Mouse (Mus musculus) C2C12 (cell line): ENCODE results near the gene Arhgap24.

ENCODE experiments used
- CTCF ChIP-seq: IDR thresholded peaks from one replicate; pipeline ENCODE4 v1.5.1; 2011; ENCODE audit not compliant: control insufficient read depth, insufficient read depth, insufficient read length
- FOSL1 ChIP-seq: IDR thresholded peaks from one replicate; pipeline ENCODE4 v1.8.0; 2011; ENCODE audit warnings: mild to moderate bottlenecking, low read length; ENCODE audit not compliant: poor library complexity, insufficient read depth, severe bottlenecking
- MAX ChIP-seq: IDR thresholded peaks from one replicate; pipeline ENCODE4 v1.6.1; 2011; ENCODE audit warnings: mild to moderate bottlenecking, control low read depth
- MYOG ChIP-seq: IDR thresholded peaks from one replicate; pipeline ENCODE4 v1.6.1; 2011; ENCODE audit not compliant: control insufficient read depth, insufficient read length; ENCODE audit errors: extremely low read depth
- USF1 ChIP-seq: IDR thresholded peaks from one replicate; pipeline ENCODE4 v1.6.1; 2011; ENCODE audit warnings: low read depth, mild to moderate bottlenecking, control low read depth, moderate library complexity

GRCm38 (mm10) chr5:102478076-102478475, 3.1 kb upstream of the Arhgap24 start:
- no peak for TF ChIP-seq CTCF
- no peak for TF ChIP-seq MYOG
- no peak for TF ChIP-seq MAX
- no peak for TF ChIP-seq USF1
- TF ChIP-seq FOSL1 = no peak
